ENCODE assay signal across 19 mouse cellular contexts in genomic region chr5:37709257-37709904, GRCm38 (mm10). TPM values are rescaled to one million over a fixed set of nuclear protein-coding genes. Genes with fewer than 3 reads are reported as not detected.
"Had no signal": no experiment of that assay in that cellular context is flagged by ENCODE, and none has a peak within 500 bp of the region (broad histone marks: within the 10 kb centered on the region; RNA-seq: fewer than 3 reads in every experiment).

No protein-coding gene starts in this region.

- DNase-seq: kidney, adult 8-10 months; kidney, postnatal 4 days; liver; lung, adult 18-20 months; lung, postnatal 4 days; midbrain, embryonic 14.5 days; retina, postnatal 1 day; right cerebral cortex, postnatal 4 days; spleen, adult 18-20 months; thymus, adult 2 months; thymus, postnatal 36 days had no signal

- H3K27ac ChIP-seq: layer of hippocampus, adult 2 months; limb, embryonic 12.5 days; liver, embryonic 14.5 days; midbrain, embryonic 10.5 days; neural tube, embryonic 13.5 days had no signal

- H3K9ac ChIP-seq: limb, embryonic 12.5 days; liver, embryonic 14.5 days; neural tube, embryonic 13.5 days had no signal

- H3K36me3 ChIP-seq: limb, embryonic 12.5 days; midbrain, embryonic 10.5 days; neural tube, embryonic 13.5 days had no signal

- H3K4me3 ChIP-seq: layer of hippocampus, adult 2 months; limb, embryonic 12.5 days; midbrain, embryonic 10.5 days; neural tube, embryonic 13.5 days had no signal

- H3K27me3 ChIP-seq: neural tube, embryonic 13.5 days had no signal

- H3K4me2 ChIP-seq: limb, embryonic 12.5 days; neural tube, embryonic 13.5 days had no signal

- H3K4me1 ChIP-seq: limb, embryonic 12.5 days had no signal

RNA-seq across cellular contexts. Expression of gene Stk32b, which starts 7.6 kb away (rescaled TPM):
- total RNA-seq: megakaryocyte, adult 5-6 weeks; monocyte, adult 5-6 weeks had no signal

RNA-seq across cellular contexts. Expression of gene Cytl1, which starts 25.9 kb away (rescaled TPM):
- total RNA-seq: layer of hippocampus, postnatal 10 days; megakaryocyte, adult 5-6 weeks; monocyte, adult 5-6 weeks had no signal
- polyA plus RNA-seq: midbrain, embryonic 14.5 days had no signal
